Mouse (Mus musculus): Measurements from ENCODE around the gene Taf6.

- TF ChIP-seq USF1 (IDR thresholded peaks at IDR 0.05; ENCODE audit: low read depth, low read length), result no peak
- no peak for TF ChIP-seq POLR2A (IDR thresholded peaks at IDR 0.05; ENCODE audit: low read depth, low read length)
- TF ChIP-seq MAZ (IDR thresholded peaks at IDR 0.05; ENCODE audit: low read depth, low read length), result no peak
- TF ChIP-seq ZNF384 (IDR thresholded peaks at IDR 0.05; ENCODE audit: low read depth, low read length), result no peak
- TF ChIP-seq MXI1 (IDR thresholded peaks at IDR 0.05; ENCODE audit: low read depth, low read length), result no peak
- TF ChIP-seq NRF1 (IDR thresholded peaks at IDR 0.05; ENCODE audit: low read depth, low read length), result no peak
- TF ChIP-seq CHD2 (IDR thresholded peaks at IDR 0.05; ENCODE audit: low read length), result peak; percentile 48
- no peak for TF ChIP-seq CTCF (conservative IDR thresholded peaks at IDR 0.05 in 1 of 2, IDR thresholded peaks at IDR 0.05 in 1 of 2; ENCODE audit: low read depth in 2 of 2, low read length in 2 of 2)
- TF ChIP-seq ZKSCAN1 (IDR thresholded peaks at IDR 0.05; ENCODE audit: borderline replicate concordance, low read depth, low read length), result no peak
These were observed 27.0 kb downstream of the Taf6 start for GRCm38 (mm10) chr5:138160224-138160762.
